Mouse (Mus musculus) erythroblast, embryonic 14.5 days (primary cell): ENCODE data around the gene Xxylt1.

Experiments
- GATA1 ChIP-seq: IDR thresholded peaks from 2 replicates; pipeline ENCODE4 v1.6.1; 2012; ENCODE audit warnings: low read length, inconsistent platforms, mixed read lengths
- TAL1 ChIP-seq: IDR thresholded peaks from 3 replicates; pipeline ENCODE4 v1.6.1; 2012; ENCODE audit warnings: low read length, inconsistent platforms, mixed read lengths

GRCm38 (mm10) chr16:30932791-30933190, 148.4 kb downstream of the Xxylt1 start:
- no peak for TF ChIP-seq GATA1
- no peak for TF ChIP-seq TAL1
